Mouse (Mus musculus): ENCODE measurements around the gene Dgcr2. TPM values are rescaled to one million over a fixed set of nuclear protein-coding genes. Genes with fewer than 3 reads are reported as not detected.

Gene Dgcr2
- polyA plus RNA-seq, 1 experiment: 99.8 TPM

GRCm38 (mm10) chr16:17803675-17804448 lies 94.5 kb downstream of the Dgcr2 start:
- Histone ChIP-seq H3K36me3 (ENCODE audit: control insufficient read depth, insufficient read depth, low read length) (no peaks in the 10 kb centered on the region), H3K27ac (ENCODE audit: insufficient read depth, low read depth, low read length) (no peak overlapping the region), H3K4me1 (ENCODE audit: control insufficient read depth, insufficient read depth, low read length) (peaks cover 8% of the 10 kb centered on the region; the same call in 1 of the 2 replicates), H3K4me3 (ENCODE audit: insufficient read depth, low read depth, low read length) (peak overlapping the region; percentile 16; the same call in 1 of the 2 replicates), H3K27me3 (replicated peaks; ENCODE audit: control insufficient read depth, insufficient read depth, low read length) (peaks cover 4% of the 10 kb centered on the region; the same call in 1 of the 2 replicates)
- TF ChIP-seq CTCF (conservative IDR thresholded peaks at IDR 0.05; ENCODE audit: insufficient read depth, insufficient read length, low read depth, low read length): no peak
- WGBS: 45% methylated on average over 33 of the region's 33 CpGs
- DNase-seq: no peak

GRCm38 (mm10) chr16:17802839-17803674 lies 95.3 kb downstream of the Dgcr2 start:
- DNase-seq: peak; percentile 53
- peaks cover 4% of the 10 kb centered on the region; the same call in 1 of the 2 replicates for H3K27me3 ChIP-seq (replicated peaks; ENCODE audit: control insufficient read depth, insufficient read depth, low read length)
- peak overlapping the region; percentile 43 for H3K4me3 ChIP-seq (ENCODE audit: insufficient read depth, low read depth, low read length)
- peaks cover 8% of the 10 kb centered on the region; the same call in 1 of the 2 replicates for H3K4me1 ChIP-seq (ENCODE audit: control insufficient read depth, insufficient read depth, low read length)
- TF ChIP-seq CTCF (conservative IDR thresholded peaks at IDR 0.05; ENCODE audit: insufficient read depth, insufficient read length, low read depth, low read length) (no peak), POLR2A (IDR thresholded peaks at IDR 0.05; ENCODE audit: low read depth, low read length) (no peak)
- no peaks in the 10 kb centered on the region for H3K36me3 ChIP-seq (ENCODE audit: control insufficient read depth, insufficient read depth, low read length)
- no peak overlapping the region for H3K27ac ChIP-seq (ENCODE audit: insufficient read depth, low read depth, low read length)
- WGBS: 21% methylated on average over 83 of the region's 83 CpGs

GRCm38 (mm10) chr16:17802456-17802838 lies 95.9 kb downstream of the Dgcr2 start:
- DNase-seq: no peak
- no peak for TF ChIP-seq POLR2A (IDR thresholded peaks at IDR 0.05; ENCODE audit: low read depth, low read length)
- TF ChIP-seq CTCF (conservative IDR thresholded peaks at IDR 0.05; ENCODE audit: insufficient read depth, insufficient read length, low read depth, low read length): no peak
- WGBS: 25% methylated on average over 18 of the region's 18 CpGs
- no peak overlapping the region for H3K27ac ChIP-seq (ENCODE audit: insufficient read depth, low read depth, low read length)
- H3K4me3 ChIP-seq (ENCODE audit: insufficient read depth, low read depth, low read length): peak overlapping the region; percentile 43; the same call in 1 of the 2 replicates
- no peaks in the 10 kb centered on the region for H3K36me3 ChIP-seq (ENCODE audit: control insufficient read depth, insufficient read depth, low read length)
- peaks cover 13% of the 10 kb centered on the region; the same call in 1 of the 2 replicates for H3K4me1 ChIP-seq (ENCODE audit: control insufficient read depth, insufficient read depth, low read length)
- peaks cover 6% of the 10 kb centered on the region; the same call in 1 of the 2 replicates for H3K27me3 ChIP-seq (replicated peaks; ENCODE audit: control insufficient read depth, insufficient read depth, low read length)

GRCm38 (mm10) chr16:17801777-17802455 lies 96.4 kb downstream of the Dgcr2 start:
- Histone ChIP-seq H3K36me3 (ENCODE audit: control insufficient read depth, insufficient read depth, low read length) (no peaks in the 10 kb centered on the region), H3K4me1 (ENCODE audit: control insufficient read depth, insufficient read depth, low read length) (peaks cover 13% of the 10 kb centered on the region; the same call in 1 of the 2 replicates), H3K27ac (ENCODE audit: insufficient read depth, low read depth, low read length) (no peak overlapping the region), H3K4me3 (ENCODE audit: insufficient read depth, low read depth, low read length) (no peak overlapping the region), H3K27me3 (replicated peaks; ENCODE audit: control insufficient read depth, insufficient read depth, low read length) (peaks cover 6% of the 10 kb centered on the region; the same call in 1 of the 2 replicates)
- DNase-seq: no peak
- 23% methylated on average over 7 of the region's 7 CpGs for WGBS
- no peak for TF ChIP-seq CTCF (conservative IDR thresholded peaks at IDR 0.05; ENCODE audit: insufficient read depth, insufficient read length, low read depth, low read length)
- TF ChIP-seq POLR2A (IDR thresholded peaks at IDR 0.05; ENCODE audit: low read depth, low read length): no peak

GRCm38 (mm10) chr16:17799584-17799983 lies 98.8 kb downstream of the Dgcr2 start:
- Histone ChIP-seq H3K27ac (ENCODE audit: insufficient read depth, low read depth, low read length) (no peak overlapping the region), H3K27me3 (replicated peaks; ENCODE audit: control insufficient read depth, insufficient read depth, low read length) (peaks cover 3% of the 10 kb centered on the region; the same call in 1 of the 2 replicates), H3K4me1 (ENCODE audit: control insufficient read depth, insufficient read depth, low read length) (peaks cover 13% of the 10 kb centered on the region; the same call in 1 of the 2 replicates), H3K4me3 (ENCODE audit: insufficient read depth, low read depth, low read length) (no peak overlapping the region), H3K36me3 (ENCODE audit: control insufficient read depth, insufficient read depth, low read length) (no peaks in the 10 kb centered on the region)
- no peak for DNase-seq
- TF ChIP-seq CTCF (conservative IDR thresholded peaks at IDR 0.05; ENCODE audit: insufficient read depth, insufficient read length, low read depth, low read length): no peak
- no peak for TF ChIP-seq POLR2A (IDR thresholded peaks at IDR 0.05; ENCODE audit: low read depth, low read length)

GRCm38 (mm10) chr16:17798321-17799180 lies 99.8 kb downstream of the Dgcr2 start:
- TF ChIP-seq CTCF (conservative IDR thresholded peaks at IDR 0.05; ENCODE audit: insufficient read depth, insufficient read length, low read depth, low read length) (no peak), POLR2A (IDR thresholded peaks at IDR 0.05; ENCODE audit: low read depth, low read length) (no peak)

More at GRCm38 (mm10) chr16:17798321-17799180, 99.8 kb downstream of the Dgcr2 start:
- WGBS: 10% methylated on average over 45 of the region's 45 CpGs
- H3K27ac ChIP-seq (ENCODE audit: insufficient read depth, low read depth, low read length): peak overlapping the region; percentile 71
- H3K36me3 ChIP-seq (ENCODE audit: control insufficient read depth, insufficient read depth, low read length): no peaks in the 10 kb centered on the region
- H3K4me3 ChIP-seq (ENCODE audit: insufficient read depth, low read depth, low read length): peak overlapping the region; percentile 47
- H3K27me3 ChIP-seq (replicated peaks; ENCODE audit: control insufficient read depth, insufficient read depth, low read length): peaks cover 3% of the 10 kb centered on the region; the same call in 1 of the 2 replicates
- peak; percentile 74 for DNase-seq
- H3K4me1 ChIP-seq (ENCODE audit: control insufficient read depth, insufficient read depth, low read length): peaks cover 12% of the 10 kb centered on the region; the same call in 1 of the 2 replicates
